Mouse (Mus musculus): ENCODE results near the gene Ccdc154.

DNA sequence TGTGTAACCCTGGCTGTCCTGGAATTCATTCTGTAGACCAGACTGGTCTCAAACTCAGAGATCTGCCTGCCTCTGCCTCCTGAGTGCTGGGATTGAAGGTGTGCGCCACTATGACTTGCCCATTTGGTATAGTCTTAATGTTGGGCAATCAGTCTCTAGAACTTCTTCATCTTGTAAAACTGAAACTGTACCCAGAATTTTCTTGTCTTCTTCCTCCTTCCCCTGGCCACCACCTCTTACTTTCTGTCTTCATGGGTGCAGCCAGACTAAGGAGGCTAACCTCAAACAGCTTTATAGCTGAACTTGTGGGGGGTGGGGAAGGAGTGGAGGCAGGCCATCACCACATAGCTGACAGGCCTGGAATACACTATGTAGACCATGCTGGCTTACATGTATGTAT, 23.5 kb upstream of the Ccdc154 start:
- no peak for TF ChIP-seq EP300 (IDR thresholded peaks at IDR 0.05; ENCODE audit: low read depth in 1 of 2, low read length in 2 of 2)
- no peak for TF ChIP-seq CTCF (IDR thresholded peaks at IDR 0.05 in 2 of 3, conservative IDR thresholded peaks at IDR 0.05 in 1 of 3; ENCODE audit: control insufficient read depth in 1 of 3, insufficient read depth in 1 of 3, low read depth in 2 of 3, low read length in 3 of 3, poor library complexity in 1 of 3, severe bottlenecking in 1 of 3)
- no peak for TF ChIP-seq GABPA (IDR thresholded peaks at IDR 0.05; ENCODE audit: low read depth, low read length)
- TF ChIP-seq NRF1 (IDR thresholded peaks at IDR 0.05; ENCODE audit: insufficient read depth, low read depth, low read length, poor library complexity, severe bottlenecking): no peak
- TF ChIP-seq TAL1 (IDR thresholded peaks at IDR 0.05; ENCODE audit: low read length): no peak
- TF ChIP-seq SMC3 (IDR thresholded peaks at IDR 0.05; ENCODE audit: low read depth, low read length): no peak
